Comparison of ENCODE assay signal across 15 mouse cellular contexts in the genomic region with DNA sequence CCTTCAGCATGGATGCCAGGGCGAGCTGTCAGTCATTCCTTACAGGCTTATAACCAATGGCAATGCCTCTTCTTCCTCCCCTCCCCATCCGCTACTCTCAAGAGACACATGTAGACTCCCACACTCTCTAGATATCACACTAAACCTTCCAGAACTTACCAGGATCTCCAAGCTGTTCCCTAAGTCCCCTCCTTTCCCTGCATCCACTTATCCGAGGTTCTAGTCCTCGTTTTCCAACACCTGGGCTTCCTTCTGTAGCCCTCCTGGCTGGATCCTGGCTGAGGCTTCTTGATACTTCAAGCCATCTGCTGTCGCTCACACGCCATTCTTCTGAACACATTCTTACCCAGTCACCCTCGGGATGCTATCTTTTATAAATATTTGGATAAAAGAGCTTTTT.
"Had no signal": no experiment of that assay in that cellular context is flagged by ENCODE, and none has a peak within 500 bp of the region (broad histone marks: within the 10 kb centered on the region; RNA-seq: fewer than 3 reads in every experiment).

No protein-coding gene starts in this region.

- H3K36me3 ChIP-seq: lung, embryonic 15.5 days; midbrain, embryonic 15.5 days; neural tube, embryonic 12.5 days had no signal

- H3K27ac ChIP-seq: liver, embryonic 15.5 days; lung, embryonic 15.5 days; macrophage; midbrain, embryonic 13.5 days; midbrain, embryonic 15.5 days; neural tube, embryonic 12.5 days had no signal

- H3K4me2 ChIP-seq: liver, embryonic 15.5 days; lung, embryonic 15.5 days; midbrain, embryonic 11.5 days; midbrain, embryonic 13.5 days; midbrain, embryonic 15.5 days; neural tube, embryonic 12.5 days had no signal

- H3K9me3 ChIP-seq: liver, embryonic 15.5 days; lung, embryonic 15.5 days; megakaryocyte, embryonic 14.5 days; midbrain, embryonic 13.5 days; midbrain, embryonic 15.5 days; neural tube, embryonic 12.5 days had no signal

- ATAC-seq: liver, postnatal 0 days; midbrain, embryonic 13.5 days; midbrain, embryonic 15.5 days had no signal

- H3K4me1 ChIP-seq: liver, embryonic 15.5 days; lung, embryonic 15.5 days; midbrain, embryonic 13.5 days; midbrain, embryonic 15.5 days; neural tube, embryonic 12.5 days had no signal

- H3K27me3 ChIP-seq: liver, embryonic 15.5 days; lung, embryonic 15.5 days; megakaryocyte, embryonic 14.5 days; midbrain, embryonic 13.5 days; midbrain, embryonic 15.5 days; neural tube, embryonic 12.5 days had no signal

- DNase-seq: liver, postnatal 0 days; lung, postnatal 10 days; lung, postnatal 36 days; right cerebral cortex, postnatal 14 days; thymus, adult 2 months; thymus, postnatal 25 days; thymus, postnatal 4 days had no signal

- H3K9ac ChIP-seq: liver, embryonic 15.5 days; liver, postnatal 0 days; lung, embryonic 15.5 days; midbrain, embryonic 13.5 days; midbrain, embryonic 15.5 days; neural tube, embryonic 12.5 days had no signal

- H3K4me3 ChIP-seq: liver, embryonic 15.5 days; lung, embryonic 15.5 days; megakaryocyte, embryonic 14.5 days; midbrain, embryonic 13.5 days; midbrain, embryonic 15.5 days; neural tube, embryonic 12.5 days had no signal
